ENCODE assay signal across 10 mouse cellular contexts in the genomic region with DNA sequence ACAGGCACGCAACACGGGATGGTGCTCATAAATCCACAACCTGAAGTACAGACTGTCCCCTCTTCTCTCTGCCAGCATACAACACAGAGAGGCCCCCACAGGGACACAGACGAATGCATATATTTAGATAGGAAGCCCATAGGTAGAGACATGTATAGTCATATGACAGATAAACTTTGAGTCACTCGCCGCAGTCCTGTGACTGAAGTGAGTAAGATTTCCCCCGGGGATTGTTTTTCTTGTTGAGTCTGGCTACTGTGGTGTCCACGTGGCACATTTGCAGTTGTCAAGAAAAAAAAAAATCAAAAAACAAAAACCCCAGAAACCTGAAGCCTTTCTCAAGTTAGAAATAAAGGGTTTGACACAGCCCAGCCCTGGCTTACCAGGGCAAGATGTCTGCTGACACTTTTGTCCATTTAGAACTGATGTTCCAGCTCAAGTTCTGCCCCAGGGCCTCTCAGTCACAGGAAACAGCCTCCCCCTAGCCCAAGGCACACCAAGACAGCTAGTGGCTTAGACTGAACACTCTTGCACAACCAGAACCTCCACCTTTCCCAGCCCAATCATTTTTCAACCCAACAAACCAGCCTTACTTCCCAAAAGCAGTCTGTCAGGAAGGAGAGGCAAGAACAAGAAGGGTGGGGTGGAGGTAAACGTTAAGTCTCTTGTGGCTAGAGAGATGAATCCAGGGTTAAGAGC. TPM values are rescaled to one million over a fixed set of nuclear protein-coding genes. Genes with fewer than 3 reads are reported as not detected.
DNase-seq lines count a peak whose midpoint lies in the region; ATAC-seq and TF ChIP-seq lines count a peak whose summit lies in the region.
"Had no signal": no experiment of that assay in that cellular context is flagged by ENCODE, and none has a peak within 500 bp of the region (broad histone marks: within the 10 kb centered on the region; RNA-seq: fewer than 3 reads in every experiment).

No protein-coding gene starts in this region.

- WGBS in thymus, adult 2 months = 21% methylated on average over 8 of the region's 8 CpGs
- 45% methylated on average over 8 of the region's 8 CpGs for WGBS in stomach, embryonic 16.5 days

- TF ChIP-seq POLR2A in thymus, adult 2 months (IDR thresholded peaks at IDR 0.05; ENCODE audit: control insufficient read depth, extremely low read depth, insufficient read depth, low read length, poor library complexity) = no peak

- peaks cover 32% of the 10 kb centered on the region for H3K4me1 ChIP-seq in thymus, adult 2 months (replicated peaks; ENCODE audit: control insufficient read depth, insufficient read depth, low read length)
- peaks cover 11% of the 10 kb centered on the region; the same call in 1 of the 2 replicates for H3K4me1 ChIP-seq in stomach, embryonic 16.5 days (ENCODE audit: control insufficient read depth, insufficient read depth, low read length)
- H3K4me1 ChIP-seq: midbrain, embryonic 13.5 days had no signal

- no peaks in the 10 kb centered on the region for H3K9me3 ChIP-seq in stomach, embryonic 16.5 days (replicated peaks; ENCODE audit: control insufficient read depth, low read length)
- H3K9me3 ChIP-seq: midbrain, embryonic 13.5 days had no signal

- peak overlapping the region; percentile 31; the same call in 1 of the 2 replicates for H3K27ac ChIP-seq in thymus, adult 2 months (ENCODE audit: control insufficient read depth, insufficient read depth, low read length)
- peak overlapping the region; percentile 37 for H3K27ac ChIP-seq in stomach, embryonic 16.5 days (ENCODE audit: low read length)
- H3K27ac ChIP-seq: layer of hippocampus, adult 2 months; midbrain, embryonic 13.5 days had no signal

- H3K36me3 ChIP-seq in thymus, adult 2 months (ENCODE audit: control insufficient read depth, insufficient read depth, low read length) = no peaks in the 10 kb centered on the region
- H3K36me3 ChIP-seq in stomach, embryonic 16.5 days (ENCODE audit: control insufficient read depth, insufficient read depth, low read length) = no peaks in the 10 kb centered on the region
- H3K36me3 ChIP-seq: midbrain, embryonic 13.5 days had no signal

- H3K27me3 ChIP-seq in thymus, adult 2 months (ENCODE audit: control insufficient read depth, insufficient read depth, low read length) = no peaks in the 10 kb centered on the region
- H3K27me3 ChIP-seq in stomach, embryonic 16.5 days (ENCODE audit: control insufficient read depth, insufficient read depth, low read length) = no peaks in the 10 kb centered on the region
- H3K27me3 ChIP-seq: midbrain, embryonic 13.5 days had no signal

- ATAC-seq in stomach, embryonic 16.5 days (ENCODE audit: insufficient read depth, low FRiP score) = no peak
- ATAC-seq: midbrain, embryonic 13.5 days had no signal

- no peak overlapping the region for H3K9ac ChIP-seq in stomach, embryonic 16.5 days (ENCODE audit: low read length)
- H3K9ac ChIP-seq: midbrain, embryonic 13.5 days had no signal

- TF ChIP-seq CTCF in thymus, adult 2 months (IDR thresholded peaks at IDR 0.05; ENCODE audit: borderline replicate concordance, control insufficient read depth, extremely low read depth, insufficient read depth, low read length, poor library complexity) = no peak

- peak; percentile 51 for DNase-seq in embryo, embryonic 11 days
- DNase-seq in embryo, embryonic 10 days (ENCODE audit: low spot score) = no peak
- no peak for DNase-seq in thymus, adult 2 months
- DNase-seq in thymus, postnatal 25 days = no peak
- DNase-seq in liver = peak; percentile 8
- DNase-seq in cerebellum, postnatal 14 days = no peak
- no peak for DNase-seq in cerebellum, postnatal 10 days

- no peak overlapping the region for H3K4me2 ChIP-seq in stomach, embryonic 16.5 days (ENCODE audit: low read depth, low read length)
- H3K4me2 ChIP-seq: midbrain, embryonic 13.5 days had no signal

- H3K4me3 ChIP-seq in thymus, adult 2 months (ENCODE audit: control insufficient read depth, insufficient read depth, low read length) = no peak overlapping the region
- H3K4me3 ChIP-seq in stomach, embryonic 16.5 days (replicated peaks; ENCODE audit: low read length) = no peak overlapping the region
- H3K4me3 ChIP-seq: layer of hippocampus, adult 2 months; midbrain, embryonic 13.5 days had no signal

RNA-seq across cellular contexts. Expression of a gene that starts 24.2 kb away (rescaled TPM):
- 34.9 and 36.7 TPM in 2 replicates for polyA plus RNA-seq in thymus, adult 2 months (2012; rRNA removed)
- 128 and 140 TPM in 2 replicates for polyA plus RNA-seq in stomach, embryonic 16.5 days (2015; fragmentation: Nextera tagmentation; extraction: Ambion mirVana)

RNA-seq across cellular contexts. Expression of a gene that starts 60.0 kb away (rescaled TPM):
- polyA plus RNA-seq in thymus, adult 2 months (2012; rRNA removed) = 11.5 and 13.4 TPM in 2 replicates
- 300 and 349 TPM in 2 replicates for polyA plus RNA-seq in stomach, embryonic 16.5 days (2015; fragmentation: Nextera tagmentation; extraction: Ambion mirVana)

Comparison
In these comparisons a context has a peak if more than half of its experiments do, and no peak if none do; other contexts are left out.
1. DNase-seq: peak in embryo, embryonic 11 days (single experiment) and liver (single experiment); none in embryo, embryonic 10 days (single experiment), thymus, adult 2 months (single experiment), thymus, postnatal 25 days (single experiment), cerebellum, postnatal 14 days (0 of 2) and cerebellum, postnatal 10 days (0 of 2).
2. RNA of a gene that starts 60.0 kb away (polyA plus RNA-seq): 300 to 349 TPM in stomach, embryonic 16.5 days; 11.5 to 13.4 TPM in thymus, adult 2 months; every median in the first group is over 10 times any median in the second.